Mouse (Mus musculus) hindbrain, embryonic 11.5 days (tissue): ENCODE results near the gene C8g. TPM values are rescaled to one million over a fixed set of nuclear protein-coding genes. Genes with fewer than 3 reads are reported as not detected.

Experiments used
- ATAC-seq: fragments of 200-750 bp; cut with Nextera tagmentation; 2 replicates; pipeline ENCODE4 v1.8.0; 2017; ENCODE audit warnings: mild to moderate bottlenecking, moderate TSS enrichment, moderate library complexity; ENCODE audit not compliant: low FRiP score
- DNase-seq: peaks from one replicate; pipeline ENCODE4 v3.0.0-alpha.2; 2015; ENCODE audit warnings: low spot score
- H3K27ac ChIP-seq: fragments of 300-500 bp; sonication (generic); 2 replicates; pipeline ENCODE4 v1.5.1; 2014; ENCODE audit warnings: mild to moderate bottlenecking, low read depth, low read length
- H3K27me3 ChIP-seq: fragments of 300-500 bp; sonication (generic); 2 replicates; pipeline ENCODE4 v1.6.1; 2014; ENCODE audit warnings: mild to moderate bottlenecking, low read length, moderate library complexity, mixed read lengths; ENCODE audit not compliant: control insufficient read depth, insufficient read depth
- H3K36me3 ChIP-seq: fragments of 300-500 bp; sonication (generic); 2 replicates; pipeline ENCODE4 v1.6.1; 2014; ENCODE audit warnings: mild to moderate bottlenecking, low read length, moderate library complexity, mixed read lengths; ENCODE audit not compliant: control insufficient read depth, insufficient read depth
- H3K4me1 ChIP-seq: fragments of 300-500 bp; sonication (generic); replicated peaks from 2 replicates; pipeline ENCODE4 v1.6.1; 2014; ENCODE audit warnings: low read length, mixed read lengths; ENCODE audit not compliant: control insufficient read depth, insufficient read depth
- H3K4me2 ChIP-seq: fragments of 300-500 bp; sonication (generic); replicated peaks from 2 replicates; pipeline ENCODE4 v1.6.1; 2014; ENCODE audit warnings: mild to moderate bottlenecking, low read depth, low read length
- H3K4me3 ChIP-seq: fragments of 300-500 bp; sonication (generic); 2 replicates; pipeline ENCODE4 v1.5.1; 2014; ENCODE audit warnings: low read depth, low read length
- H3K9ac ChIP-seq: fragments of 300-500 bp; sonication (generic); 2 replicates; pipeline ENCODE4 v1.6.1; 2014; ENCODE audit warnings: low read depth, low read length
- H3K9me3 ChIP-seq: fragments of 300-500 bp; sonication (generic); 2 replicates; pipeline ENCODE4 v1.6.1; 2016; ENCODE audit warnings: low read length; ENCODE audit not compliant: control insufficient read depth
- WGBS: fragments of 180-500 bp; shearing (Covaris S2); extraction: QIAGEN DNeasy Blood & Tissue Kit; methylation state at CpG from one replicate; pipeline ENCODE4 v1.1.7; 2014; 5-methylcytosine and 5-hydroxymethylcytosine counted together
- polyA plus RNA-seq: library from polyadenylated mRNA; unstranded; fragments of >200 nt; fragmentation: Nextera tagmentation; extraction: Ambion mirVana; gene quantifications from 2 replicates; pipeline ENCODE4 v1.2.1, GENCODE M21; 2014

Gene C8g
- polyA plus RNA-seq, 1 experiment from 2014 or later = 6.1 TPM

DNA sequence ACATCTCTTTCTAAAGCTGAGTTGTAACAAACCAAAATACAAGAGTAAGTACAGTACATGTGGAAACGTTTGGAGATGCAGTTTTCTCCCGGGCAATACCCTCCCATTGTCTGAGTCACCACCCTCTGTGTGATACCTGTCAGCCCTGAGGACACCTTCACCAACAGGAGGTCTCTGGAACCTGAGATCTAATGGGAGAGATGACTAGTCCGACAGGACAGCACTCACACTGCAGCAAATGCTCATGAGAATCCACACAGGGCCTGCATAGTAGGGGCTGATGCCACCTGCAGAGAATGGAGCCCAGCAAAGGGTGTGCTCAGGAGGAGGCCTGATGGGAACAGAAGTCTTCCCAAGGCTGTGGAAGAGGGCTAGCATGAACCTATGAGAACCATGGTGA lies 40.1 kb downstream of the C8g start:
- peak; percentile 28; the same call in 1 of the 2 replicates for ATAC-seq

DNA sequence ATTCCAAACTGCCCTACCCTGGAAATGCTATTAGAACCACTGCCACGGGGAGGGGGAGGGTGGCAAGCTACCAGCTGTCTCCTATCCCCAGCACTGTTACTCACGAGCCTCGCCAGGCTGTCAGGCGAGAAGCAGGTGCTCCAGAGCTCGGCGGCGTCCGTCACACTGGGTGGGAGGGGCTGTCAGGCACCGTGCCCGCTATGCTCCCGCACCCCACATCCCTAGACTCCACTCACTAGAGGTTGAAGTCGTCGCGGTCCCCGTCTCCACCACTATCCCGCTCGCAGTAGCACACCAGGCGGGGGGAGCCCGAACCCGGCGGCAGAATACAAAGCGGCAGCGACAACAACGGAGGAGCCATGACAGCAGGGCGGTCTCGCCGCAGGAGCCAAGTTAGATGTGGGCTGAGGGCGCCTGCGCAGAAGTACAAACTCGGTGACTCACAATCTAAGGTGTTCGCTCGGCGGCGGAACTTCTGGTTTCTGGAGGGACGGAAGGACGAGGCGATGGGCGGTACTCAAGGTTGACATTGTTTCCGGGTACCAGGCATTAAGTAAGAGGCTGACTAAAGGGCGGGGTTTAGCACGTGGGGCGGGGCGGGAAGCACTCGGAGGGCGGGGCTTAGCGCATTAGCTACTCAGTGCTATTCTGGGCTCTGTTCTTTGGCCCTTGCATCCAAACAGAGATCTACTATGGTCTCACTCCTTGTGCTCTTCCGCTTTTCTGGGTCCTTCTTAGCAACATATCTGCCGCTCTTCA lies 40.8 kb downstream of the C8g start, which contains the start of gene Paxx:
TSS of gene Paxx (minus strand) at position 544 of the 759 bp plus-strand sequence.
- Histone ChIP-seq H3K9ac (peak within 1 kb of the TSS; percentile 83), H3K9me3 (no peaks in the 10 kb centered on the region), H3K4me3 (peak within 1 kb of the TSS; percentile 66), H3K36me3 (no peaks in the 10 kb centered on the region), H3K27ac (peak within 1 kb of the TSS; percentile 84), H3K27me3 (no peaks in the 10 kb centered on the region), H3K4me2 (peak within 1 kb of the TSS; percentile 52), H3K4me1 (peaks cover 4% of the 10 kb centered on the region; the same call in 1 of the 2 replicates)
- under 1% methylated on average over 48 of the region's 48 CpGs for WGBS
- DNase-seq (peak; percentile 88), ATAC-seq (peak; percentile 94)

More for the DNA sequence above, 40.1 kb downstream of the C8g start:
- 38% methylated on average over 3 of the region's 3 CpGs for WGBS
- H3K36me3 ChIP-seq = no peaks in the 10 kb centered on the region
- H3K27ac ChIP-seq = 0 out of 2 replicates have a peak overlapping the region, but pooled peaks have one; percentile 14
- H3K4me3 ChIP-seq = peak overlapping the region; percentile 66
- peaks cover 4% of the 10 kb centered on the region; the same call in 1 of the 2 replicates for H3K4me1 ChIP-seq
- H3K9ac ChIP-seq = peak overlapping the region; percentile 7; the same call in 1 of the 2 replicates
- peak overlapping the region; percentile 52 for H3K4me2 ChIP-seq
- H3K27me3 ChIP-seq = no peaks in the 10 kb centered on the region
- no peak for DNase-seq
- H3K9me3 ChIP-seq = no peaks in the 10 kb centered on the region

DNA sequence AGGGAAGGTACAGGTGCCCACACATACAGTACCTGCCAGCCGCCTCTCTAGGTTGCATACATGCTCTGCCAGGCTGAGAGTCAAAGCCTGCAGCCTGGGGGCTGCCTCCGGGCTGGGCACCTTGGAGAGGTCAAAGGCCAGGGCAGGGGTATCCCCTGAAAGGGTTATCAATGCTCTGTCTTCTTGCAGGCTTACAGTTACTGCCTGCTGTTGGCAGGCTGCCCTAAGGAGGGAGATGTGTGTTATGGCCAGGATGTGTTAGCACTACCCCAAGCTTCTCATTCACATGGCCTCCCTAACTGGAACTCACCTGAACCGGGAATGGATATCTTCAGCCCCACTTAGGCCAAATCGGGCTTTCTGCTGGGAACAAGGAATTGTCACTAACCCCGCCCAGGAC lies 41.4 kb downstream of the C8g start:
- ATAC-seq (peak; percentile 33; the same call in 1 of the 2 replicates), DNase-seq (no peak)
- Histone ChIP-seq H3K4me3 (peak overlapping the region; percentile 66), H3K4me1 (peaks cover 4% of the 10 kb centered on the region; the same call in 1 of the 2 replicates), H3K4me2 (peak overlapping the region; percentile 52), H3K27me3 (no peaks in the 10 kb centered on the region), H3K27ac (peak overlapping the region; percentile 84), H3K9me3 (no peaks in the 10 kb centered on the region), H3K36me3 (no peaks in the 10 kb centered on the region), H3K9ac (peak overlapping the region; percentile 83)
- WGBS = 29% methylated on average over 5 of the region's 5 CpGs

DNA sequence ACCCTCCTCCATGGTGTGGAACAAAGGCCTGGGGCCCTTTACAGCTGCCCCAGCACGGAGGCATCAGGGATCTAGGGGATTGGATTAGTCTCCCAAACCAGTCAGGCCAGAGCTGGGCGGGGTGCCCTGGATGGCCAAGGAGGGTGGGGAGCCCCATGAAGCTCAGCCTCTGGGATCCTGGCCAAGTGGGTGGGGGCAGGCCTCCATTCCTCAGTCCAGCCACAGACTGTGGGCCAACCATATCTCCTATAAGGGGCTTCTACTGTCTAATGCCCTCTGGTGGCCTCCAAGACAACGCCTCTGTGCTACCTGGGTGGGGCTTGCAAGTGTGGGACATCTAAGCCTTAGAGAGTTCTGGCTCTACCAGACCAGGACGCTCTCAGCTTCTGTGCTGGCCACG lies 42.6 kb downstream of the C8g start:
- H3K4me3 ChIP-seq = no peak overlapping the region
- no peak overlapping the region for H3K9ac ChIP-seq
- H3K4me1 ChIP-seq = peaks cover 4% of the 10 kb centered on the region; the same call in 1 of the 2 replicates
- 83% methylated on average over 5 of the region's 5 CpGs for WGBS
- no peak overlapping the region for H3K27ac ChIP-seq
- H3K9me3 ChIP-seq = no peaks in the 10 kb centered on the region
- no peak overlapping the region for H3K4me2 ChIP-seq
- no peaks in the 10 kb centered on the region for H3K36me3 ChIP-seq
- no peak for ATAC-seq
- H3K27me3 ChIP-seq = no peaks in the 10 kb centered on the region
- no peak for DNase-seq

DNA sequence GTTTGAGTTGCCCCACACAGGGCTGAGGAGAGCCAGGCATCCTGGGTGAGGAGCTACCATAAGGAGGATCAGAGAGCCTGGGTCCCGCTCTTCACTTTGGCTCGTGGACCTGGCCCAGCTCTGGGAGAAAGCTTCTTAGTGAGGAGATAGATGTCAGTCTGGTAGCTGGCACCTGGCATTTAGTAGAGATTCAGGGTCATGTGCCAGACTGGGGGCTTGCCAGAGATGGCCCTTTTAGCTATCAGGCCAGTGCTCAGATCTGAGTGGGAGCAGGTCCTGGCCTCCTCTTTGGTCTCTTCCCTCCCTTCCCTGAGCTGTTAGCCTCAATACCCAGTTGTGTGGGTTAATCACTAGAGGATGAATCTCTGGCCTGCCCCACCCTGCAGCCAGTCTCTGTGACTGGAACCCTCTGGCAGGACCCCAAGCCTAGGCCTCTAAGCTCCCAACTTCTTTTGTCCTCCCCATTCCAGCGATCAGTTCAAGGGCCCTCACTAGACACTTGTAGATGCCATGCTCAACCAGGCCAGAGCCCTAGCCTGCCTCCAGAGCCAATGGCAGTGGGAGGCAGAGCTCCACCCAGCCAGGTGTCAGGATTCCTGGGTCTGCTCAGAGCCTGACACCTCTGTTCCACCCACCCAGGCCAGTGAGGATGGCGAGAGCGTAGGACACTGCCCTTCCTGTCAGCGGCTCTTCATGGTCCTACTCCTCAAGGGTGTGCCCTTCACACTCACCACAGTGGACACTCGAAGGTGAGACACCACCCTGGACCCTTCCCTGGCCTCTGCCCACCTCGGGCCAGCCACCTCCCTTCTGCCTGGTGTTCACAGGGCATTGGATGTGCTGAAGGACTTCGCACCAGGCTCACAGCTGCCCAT lies 44.3 kb downstream of the C8g start:
- no peak for ATAC-seq
- Histone ChIP-seq H3K9me3 (no peaks in the 10 kb centered on the region), H3K36me3 (no peaks in the 10 kb centered on the region), H3K27me3 (no peaks in the 10 kb centered on the region), H3K4me2 (no peak overlapping the region), H3K9ac (no peak overlapping the region), H3K27ac (no peak overlapping the region), H3K4me1 (peaks cover 4% of the 10 kb centered on the region; the same call in 1 of the 2 replicates), H3K4me3 (no peak overlapping the region)
- no peak for DNase-seq
- 86% methylated on average over 9 of the region's 9 CpGs for WGBS

DNA sequence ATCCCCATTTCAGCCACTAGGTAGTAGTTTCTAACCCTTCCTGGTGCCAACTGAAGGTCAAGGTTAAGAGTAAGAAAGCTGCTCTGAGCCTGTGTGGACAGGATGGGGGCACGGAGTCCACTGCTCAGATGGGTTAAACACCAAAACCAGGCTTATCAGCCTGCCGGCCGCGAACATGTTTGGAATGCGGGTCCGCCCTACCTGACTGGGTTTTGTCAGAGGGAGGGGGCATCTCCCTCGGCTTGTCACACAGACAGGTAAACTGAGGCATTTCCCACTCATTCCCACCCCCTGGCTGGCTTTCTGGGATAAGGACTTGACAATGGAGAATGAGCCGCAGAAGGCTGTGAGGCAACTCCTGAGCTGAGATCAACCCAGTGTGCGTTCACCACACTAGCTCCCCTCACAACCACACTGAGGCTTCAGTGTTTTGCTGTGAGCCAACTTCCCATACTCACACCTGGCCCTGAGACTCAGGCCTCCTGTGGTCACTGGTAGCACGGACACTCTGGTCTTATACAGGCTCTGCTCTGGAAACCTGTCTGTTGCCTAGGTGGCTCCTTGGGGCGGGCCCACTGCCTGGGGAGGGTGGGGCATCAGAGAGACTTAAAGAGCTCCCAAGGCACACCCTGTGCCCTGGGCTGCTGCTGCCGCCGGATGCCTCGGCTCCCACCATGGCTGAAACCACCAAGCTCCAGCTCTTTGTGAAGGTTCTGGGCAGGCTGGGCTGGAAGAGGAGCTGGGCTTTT lies 45.1 kb downstream of the C8g start, which contains the start of gene Clic3:
TSS of gene Clic3 (plus strand) at position 634 of the 749 bp plus-strand sequence.
- no peaks in the 10 kb centered on the region for H3K27me3 ChIP-seq
- no peaks in the 10 kb centered on the region for H3K9me3 ChIP-seq
- H3K36me3 ChIP-seq = no peaks in the 10 kb centered on the region
- peaks cover 4% of the 10 kb centered on the region; the same call in 1 of the 2 replicates for H3K4me1 ChIP-seq
- WGBS = 66% methylated on average over 14 of the region's 14 CpGs
- H3K9ac ChIP-seq = no peak within 1 kb of the TSS
- no peak within 1 kb of the TSS for H3K27ac ChIP-seq
- H3K4me3 ChIP-seq = no peak within 1 kb of the TSS
- DNase-seq (no peak), ATAC-seq (no peak)
- H3K4me2 ChIP-seq = no peak within 1 kb of the TSS

DNA sequence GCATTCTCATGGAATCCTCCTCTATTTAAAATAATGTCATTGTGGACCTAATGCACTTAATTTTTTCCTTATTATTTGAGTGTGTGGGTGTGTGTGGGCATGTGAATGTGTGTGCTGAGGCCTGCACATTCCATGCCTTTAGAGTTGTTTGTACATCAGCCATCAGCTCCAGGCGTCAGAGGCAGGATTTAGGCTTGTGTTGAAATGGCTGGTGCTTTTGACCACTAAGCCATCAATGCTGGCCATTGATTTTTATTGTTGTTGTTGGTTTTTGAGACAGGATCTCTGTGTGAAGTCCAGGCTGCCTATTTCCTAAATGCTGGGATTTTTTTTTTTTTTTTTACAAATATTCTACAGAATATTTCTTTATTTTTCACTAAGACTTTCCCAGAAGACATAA lies 48.6 kb downstream of the C8g start:
- DNase-seq = no peak
- no peaks in the 10 kb centered on the region for H3K27me3 ChIP-seq
- H3K9me3 ChIP-seq = no peaks in the 10 kb centered on the region
- H3K4me3 ChIP-seq = no peak overlapping the region
- no peak overlapping the region for H3K9ac ChIP-seq
- WGBS = 45% methylated on average over 1 of the region's 1 CpGs
- H3K27ac ChIP-seq = no peak overlapping the region
- no peak overlapping the region for H3K4me2 ChIP-seq
- H3K4me1 ChIP-seq = no peaks in the 10 kb centered on the region
- no peak for ATAC-seq
- H3K36me3 ChIP-seq = no peaks in the 10 kb centered on the region
